Mouse (Mus musculus) gastrocnemius, adult 8-10 months (tissue): ENCODE data around the gene Mindy3. TPM values are rescaled to one million over a fixed set of nuclear protein-coding genes. Genes with fewer than 3 reads are reported as not detected.

Experiments used
- DNase-seq, 2 experiments: peaks; one replicate each; pipeline ENCODE4 v3.0.0; 2022; ENCODE audit warnings: low spot score in 2 of 2
- total RNA-seq, 4 experiments: library from RNA; stranded (reverse); gene quantifications; 2 replicates each; pipeline ENCODE4 v1.2.4; 2022

Gene Mindy3
- total RNA-seq, 4 experiments from 2014 or later = 7.8 to 12.2 (median 8.3) TPM

DNA sequence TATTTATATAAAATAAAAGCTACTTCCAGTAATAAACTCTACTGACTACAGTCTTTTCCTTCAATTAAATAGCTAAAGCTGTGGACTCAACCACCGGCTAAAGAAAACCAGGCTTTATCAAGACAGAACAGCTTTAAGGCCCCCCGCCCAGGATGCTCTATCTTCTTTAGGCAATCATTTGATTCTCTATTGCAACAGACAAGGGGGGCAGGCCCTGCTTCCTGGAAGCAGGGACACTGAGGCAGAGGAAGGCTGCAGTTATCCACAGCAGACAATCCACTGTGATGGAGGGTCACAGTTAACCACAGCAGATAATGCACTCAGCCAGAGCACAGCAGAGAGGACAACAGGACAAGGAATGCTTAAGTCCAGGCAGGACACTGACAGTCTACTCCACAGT is 46.4 kb downstream of the Mindy3 start:
- no peak for DNase-seq

DNA sequence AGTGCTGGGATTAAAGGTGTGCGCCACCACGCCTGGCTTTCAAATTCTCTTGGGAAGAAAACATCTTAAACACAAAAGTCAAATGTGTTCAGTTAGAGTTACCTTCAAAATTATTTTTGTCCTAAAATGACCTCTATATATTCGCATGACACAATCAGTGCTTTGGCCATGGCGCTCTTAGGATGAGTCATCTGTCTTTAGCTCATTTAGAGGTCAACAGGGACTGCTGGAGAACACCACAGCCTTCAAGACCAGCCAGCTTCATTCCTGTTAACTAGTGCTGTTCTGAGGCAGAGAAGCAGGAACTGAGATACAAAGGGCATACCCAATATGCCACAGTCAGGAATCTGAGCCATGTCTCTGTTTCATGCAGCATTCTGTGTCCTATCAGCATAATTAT is 47.9 kb downstream of the Mindy3 start:
- no peak for DNase-seq

GRCm38 (mm10) chr2:12368451-12368850 is 50.8 kb downstream of the Mindy3 start:
- DNase-seq = no peak

GRCm38 (mm10) chr2:12368016-12368415 is 51.3 kb downstream of the Mindy3 start:
- no peak for DNase-seq

DNA sequence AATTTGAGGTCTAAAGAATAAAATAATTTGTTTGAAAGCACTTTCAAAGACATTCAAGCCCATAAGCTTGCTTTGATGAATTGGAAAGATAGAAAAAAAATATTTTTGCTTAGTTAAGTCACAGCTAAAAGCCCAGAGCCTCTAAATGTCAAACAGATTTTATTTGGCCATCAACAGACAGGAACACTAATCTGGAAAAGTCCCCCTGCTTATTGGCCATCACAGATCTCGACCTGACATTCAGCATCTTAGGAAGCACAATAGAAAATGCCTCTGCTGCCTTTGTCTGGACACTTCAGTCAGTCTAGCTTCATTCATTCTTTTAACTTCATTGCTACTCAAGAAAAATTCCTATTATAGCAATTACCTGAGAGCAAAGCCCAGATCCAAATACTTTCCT is 58.0 kb downstream of the Mindy3 start:
- DNase-seq = no peak

DNA sequence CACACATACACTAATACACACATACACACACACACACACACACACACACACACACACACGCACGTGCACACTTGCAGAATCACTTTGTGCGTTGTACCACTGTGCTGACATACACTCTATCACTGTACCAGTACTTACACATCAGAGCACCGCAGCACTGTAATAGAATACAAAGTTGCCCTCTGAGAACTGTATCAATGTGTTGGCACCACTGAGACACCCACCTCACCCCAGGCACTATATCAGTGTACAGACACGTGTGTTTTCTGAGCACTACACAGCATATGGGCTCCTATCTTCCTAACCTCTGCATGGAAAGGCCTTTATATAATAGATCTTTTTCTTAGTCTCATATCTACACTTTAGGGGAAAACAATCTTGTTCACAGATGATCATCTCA is 64.4 kb downstream of the Mindy3 start:
- no peak for DNase-seq

DNA sequence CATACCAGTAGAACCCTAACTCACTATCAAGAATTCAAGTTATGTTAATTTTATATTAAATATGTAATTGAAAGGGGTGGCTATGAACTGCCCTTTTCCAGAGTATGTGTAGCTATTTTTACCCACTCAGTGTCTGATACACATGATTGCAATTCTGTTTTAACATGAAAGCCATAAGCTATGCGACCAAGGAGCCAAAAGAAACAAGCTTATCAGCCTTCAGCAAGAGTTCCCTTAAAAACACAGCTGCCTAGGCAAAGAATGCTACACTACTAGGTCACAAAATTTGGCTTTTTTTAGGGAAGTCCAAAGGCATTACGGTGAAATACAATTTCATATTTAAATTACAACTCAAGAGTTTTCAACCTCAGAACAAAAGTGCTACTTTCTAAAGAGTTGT is 70.4 kb downstream of the Mindy3 start:
- no peak for DNase-seq

- DNase-seq = no peak
Measured at GRCm38 (mm10) chr2:12331962-12332361, 87.3 kb downstream of the Mindy3 start.

- no peak for DNase-seq
Measured at GRCm38 (mm10) chr2:12329620-12330019, 89.7 kb downstream of the Mindy3 start.

DNA sequence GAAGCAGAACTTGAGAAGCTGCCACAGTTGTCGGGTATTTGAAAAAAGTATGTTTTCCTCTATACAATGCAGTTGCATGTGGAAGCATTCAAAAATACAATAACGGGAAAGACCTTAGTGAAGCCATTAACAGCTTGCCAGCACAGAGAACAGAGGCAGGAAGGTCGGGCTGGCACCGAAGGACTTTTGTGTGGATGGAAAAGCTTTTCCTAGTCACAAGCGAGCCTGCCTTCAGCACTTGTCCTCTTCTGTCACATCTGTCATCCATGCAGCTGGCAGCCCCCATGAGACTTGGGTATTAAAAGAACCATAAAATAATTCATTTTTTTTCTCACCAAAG is 90.2 kb downstream of the Mindy3 start:
- no peak for DNase-seq

- no peak for DNase-seq
Measured at GRCm38 (mm10) chr2:12328355-12329067, 90.8 kb downstream of the Mindy3 start.

DNA sequence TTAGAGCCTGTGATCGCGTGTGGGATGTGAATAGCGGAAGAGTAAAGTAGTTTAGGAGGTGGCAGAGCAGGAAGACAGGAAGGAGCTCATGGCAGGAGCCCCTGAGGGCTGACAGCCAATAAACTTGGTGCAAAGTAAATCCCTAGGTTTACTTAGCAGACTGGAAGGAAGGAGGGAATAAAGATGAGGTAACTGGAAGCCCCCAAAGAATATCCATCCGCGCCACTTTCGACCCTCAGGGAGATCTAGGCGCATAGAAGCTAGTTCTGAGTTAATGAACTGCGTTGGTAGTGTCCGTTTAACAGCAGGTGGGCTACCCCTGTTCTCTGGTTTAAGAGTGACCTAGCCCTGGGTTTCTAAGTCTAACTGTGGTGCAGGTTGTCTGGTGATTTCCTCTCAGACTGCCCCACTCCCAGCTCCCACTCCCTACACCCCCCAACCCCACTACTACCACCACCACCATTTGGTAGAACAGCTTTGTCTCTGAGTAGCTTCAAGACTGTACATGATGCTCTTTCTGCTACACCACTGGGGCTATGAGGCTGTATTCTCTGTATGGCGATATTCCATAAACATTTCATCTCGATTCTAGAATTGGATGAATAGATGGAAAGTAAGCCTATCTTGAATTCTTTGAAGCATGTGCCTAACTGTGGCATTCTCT is 91.4 kb downstream of the Mindy3 start:
- DNase-seq = no peak

DNA sequence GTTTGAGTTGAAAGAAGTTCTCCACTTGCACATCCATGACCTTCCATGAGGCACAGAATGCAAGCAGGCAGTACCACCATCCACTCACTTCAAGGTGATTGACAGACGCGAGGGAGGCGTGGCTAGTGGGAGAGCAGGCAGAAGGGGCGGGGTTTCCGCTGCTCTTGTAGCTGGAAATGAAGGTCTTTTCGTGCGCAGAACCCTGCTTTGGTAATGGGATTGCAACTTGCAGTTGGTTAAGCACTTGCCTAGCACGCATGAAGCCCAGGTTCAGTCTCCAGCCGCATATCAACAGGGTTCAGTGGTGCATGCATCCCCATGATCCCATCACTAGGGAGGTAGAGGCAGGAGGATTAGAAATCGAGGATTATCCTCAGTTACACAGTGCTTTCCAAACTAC is 92.1 kb downstream of the Mindy3 start:
- no peak for DNase-seq

DNA sequence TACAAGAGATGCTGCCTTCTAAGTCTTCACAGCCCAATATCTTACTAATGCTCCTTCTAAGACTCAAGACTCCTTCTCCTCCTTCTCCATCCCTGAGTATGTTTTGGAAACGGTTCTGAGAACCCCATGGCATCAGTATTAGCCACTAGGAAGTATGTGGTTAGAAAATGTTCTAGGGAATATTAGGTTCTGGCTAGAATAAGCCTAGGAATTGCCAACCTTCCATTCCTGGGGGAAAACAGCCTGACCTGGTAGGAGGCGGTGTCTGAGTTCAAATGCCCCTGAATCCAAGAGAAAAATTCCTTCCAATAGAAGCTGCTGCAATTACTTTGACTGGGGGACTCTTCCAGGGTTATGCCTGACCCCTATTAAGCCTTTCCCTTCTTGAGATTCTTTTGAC is 93.4 kb downstream of the Mindy3 start:
- DNase-seq = no peak

- peak; percentile 62 to 67 for DNase-seq
Measured at GRCm38 (mm10) chr2:12325417-12325816, 93.9 kb downstream of the Mindy3 start.

DNA sequence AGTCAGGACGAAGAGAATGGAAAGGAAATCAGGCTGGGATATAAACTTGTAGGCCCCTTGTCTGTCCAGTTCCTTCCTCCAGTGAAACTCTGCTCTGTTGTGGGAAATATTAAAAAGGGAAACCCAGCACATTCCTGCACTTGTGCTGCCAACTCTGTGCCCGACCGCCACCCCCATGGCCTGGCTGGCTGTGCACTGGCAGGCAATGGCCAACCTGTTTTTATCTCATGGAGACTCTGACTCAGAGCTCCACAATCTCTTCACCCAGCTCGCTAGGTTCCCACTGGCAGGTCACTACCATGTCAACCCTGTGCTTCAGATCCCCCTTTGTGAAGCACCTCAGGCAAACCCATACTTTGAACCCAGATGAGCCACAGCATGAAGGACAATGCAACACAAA is 98.4 kb downstream of the Mindy3 start:
- no peak for DNase-seq

DNA sequence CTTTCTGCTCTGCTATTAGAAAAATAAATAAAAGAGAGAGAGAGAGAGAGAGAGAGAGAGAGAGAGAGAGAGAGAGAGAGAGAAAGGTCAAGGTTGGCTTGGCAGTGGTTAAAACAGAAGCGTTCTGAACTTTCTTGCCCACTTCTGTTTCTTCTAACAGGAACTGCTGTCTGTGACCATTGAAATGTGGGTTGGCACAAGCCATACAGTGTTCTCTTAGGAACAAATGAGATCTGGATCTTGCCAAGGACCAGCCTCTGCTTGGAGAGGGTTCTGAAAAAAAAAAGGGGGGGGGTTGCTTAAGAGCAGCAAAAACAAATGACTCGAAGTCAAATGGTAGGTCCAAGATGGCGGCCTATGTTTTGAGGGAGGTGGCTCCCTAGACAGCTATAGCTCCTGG is 100.6 kb downstream of the Mindy3 start:
- DNase-seq = no peak

GRCm38 (mm10) chr2:12318036-12318435 is 101.2 kb downstream of the Mindy3 start:
- DNase-seq = no peak

DNA sequence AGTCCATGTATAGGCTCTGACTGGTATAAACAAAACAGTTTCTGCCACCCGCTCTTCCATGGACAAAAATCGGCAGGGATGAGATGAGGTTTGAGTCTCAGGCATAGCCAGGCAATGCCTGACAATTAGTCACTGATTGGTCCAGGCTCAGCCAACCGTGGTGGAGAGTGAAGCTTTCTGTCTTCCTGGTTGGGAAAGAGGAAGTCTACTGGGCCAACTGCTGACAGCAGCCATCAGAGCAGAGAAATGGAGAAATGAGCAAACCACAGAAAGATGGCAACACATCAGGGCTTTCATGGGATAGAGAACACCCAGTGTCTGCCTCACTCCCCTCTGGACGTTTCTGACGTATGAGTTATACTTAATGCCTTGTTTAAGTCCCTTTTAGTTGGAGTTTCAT is 101.9 kb downstream of the Mindy3 start:
- DNase-seq = no peak

DNA sequence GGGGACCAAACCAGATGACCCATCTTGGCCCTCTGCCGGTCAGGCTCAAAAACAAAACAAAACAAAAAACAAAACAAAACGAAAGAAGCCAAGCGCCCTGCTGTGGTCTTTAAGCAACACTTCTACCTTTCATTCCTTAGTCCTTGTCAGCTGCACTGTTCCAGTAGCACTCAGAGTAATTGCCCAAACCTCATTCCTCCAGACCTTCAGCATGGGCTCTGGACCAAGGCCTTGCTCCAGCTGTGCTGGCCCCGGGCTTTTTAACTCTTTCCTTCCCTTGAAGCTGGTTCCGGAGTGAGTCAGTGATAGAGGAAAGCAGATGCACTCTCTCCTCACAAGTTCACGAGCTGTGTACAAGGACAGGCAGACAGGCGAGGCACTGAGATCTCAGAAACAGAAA is 102.9 kb downstream of the Mindy3 start:
- DNase-seq = peak; percentile 24 to 50

DNA sequence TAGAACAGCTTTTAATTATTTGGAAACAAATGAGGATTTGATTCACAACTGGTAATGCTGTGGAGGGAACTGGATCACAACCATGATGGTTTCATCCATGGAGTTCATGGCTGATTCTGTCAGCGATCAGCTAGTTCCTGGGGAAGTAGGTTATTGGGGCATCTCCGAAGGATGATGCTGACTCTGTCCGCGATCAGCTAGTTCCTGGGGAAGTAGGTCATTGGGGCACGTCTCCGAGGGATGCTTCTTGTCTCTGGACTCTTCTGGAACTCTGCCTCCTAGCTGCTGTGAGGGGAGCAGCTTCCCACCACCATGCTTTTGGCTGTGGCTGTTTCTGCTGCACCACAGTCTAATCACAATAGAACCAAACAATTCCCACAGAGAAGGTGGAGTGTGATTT is 105.2 kb downstream of the Mindy3 start:
- DNase-seq = no peak

DNA sequence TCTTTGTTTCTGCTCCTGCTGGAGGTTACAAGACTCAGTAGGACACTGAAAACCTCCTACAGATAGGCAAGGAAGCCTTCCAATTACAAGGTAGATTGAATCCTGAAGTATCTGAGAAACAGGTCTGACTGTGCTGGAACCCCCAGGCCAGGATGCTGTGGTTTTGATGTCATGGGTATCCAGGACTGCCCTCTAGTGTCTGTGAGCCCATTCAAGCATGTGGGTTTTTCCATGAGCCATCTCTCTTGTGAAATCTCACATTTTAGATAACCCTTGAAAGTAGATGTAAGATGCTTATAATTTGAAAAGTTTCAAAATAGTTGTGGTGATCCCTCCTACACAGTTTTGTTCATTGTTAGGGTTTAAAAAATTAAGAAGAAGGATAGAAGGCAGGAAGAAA is 110.8 kb downstream of the Mindy3 start:
- no peak for DNase-seq

DNA sequence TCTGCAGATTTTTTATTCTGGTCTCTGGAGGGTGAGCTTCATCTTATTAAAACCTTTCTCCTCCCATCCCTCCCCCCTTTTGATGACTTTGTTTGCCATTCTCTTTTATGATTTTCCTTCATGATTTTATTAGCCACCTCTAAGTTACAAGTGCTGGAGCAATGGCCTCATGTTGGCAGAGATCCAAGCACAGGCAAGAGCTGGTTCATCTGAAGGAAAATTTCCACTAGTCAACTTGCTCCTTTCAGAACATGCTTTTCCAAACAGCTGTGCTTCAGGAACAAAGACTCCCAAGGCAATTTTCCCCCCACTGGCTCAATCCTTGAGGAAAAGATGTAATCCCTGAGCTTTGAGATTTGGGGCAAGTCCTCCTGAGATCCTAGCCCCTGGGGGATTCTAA is 112.0 kb downstream of the Mindy3 start:
- DNase-seq = no peak
